Mouse (Mus musculus) heart, embryonic 12.5 days (tissue): ENCODE data around the gene Pde4d. TPM values are rescaled to one million over a fixed set of nuclear protein-coding genes. Genes with fewer than 3 reads are reported as not detected.

Source experiments
- ATAC-seq: fragments of 200-750 bp; cut with Nextera tagmentation; 2 replicates; pipeline ENCODE4 v1.8.0; 2017; ENCODE audit warnings: moderate TSS enrichment, moderate library complexity; ENCODE audit not compliant: insufficient number of reproducible peaks, low FRiP score
- H3K27ac ChIP-seq: fragments of 300-500 bp; sonication (generic); 2 replicates; pipeline ENCODE4 v1.5.1; 2016; ENCODE audit warnings: mild to moderate bottlenecking, moderate library complexity; ENCODE audit not compliant: poor library complexity, severe bottlenecking
- H3K27me3 ChIP-seq: fragments of 300-500 bp; sonication (generic); replicated peaks from 2 replicates; pipeline ENCODE4 v1.6.1; 2016; ENCODE audit warnings: mild to moderate bottlenecking, moderate library complexity
- H3K36me3 ChIP-seq: fragments of 300-500 bp; sonication (generic); 2 replicates; pipeline ENCODE4 v1.6.1; 2016; ENCODE audit warnings: mild to moderate bottlenecking, moderate library complexity
- H3K4me1 ChIP-seq: fragments of 300-500 bp; sonication (generic); replicated peaks from 2 replicates; pipeline ENCODE4 v1.6.1; 2016; ENCODE audit warnings: mild to moderate bottlenecking
- H3K4me2 ChIP-seq: fragments of 300-500 bp; sonication (generic); 2 replicates; pipeline ENCODE4 v1.6.1; 2016; ENCODE audit warnings: mild to moderate bottlenecking, moderate library complexity
- H3K4me3 ChIP-seq: fragments of 300-500 bp; sonication (generic); 2 replicates; pipeline ENCODE4 v1.5.1; 2016; ENCODE audit warnings: mild to moderate bottlenecking
- H3K9ac ChIP-seq: fragments of 300-500 bp; sonication (generic); 2 replicates; pipeline ENCODE4 v1.6.1; 2016; ENCODE audit warnings: mild to moderate bottlenecking, moderate library complexity
- H3K9me3 ChIP-seq: fragments of 300-500 bp; sonication (generic); replicated peaks from 2 replicates; pipeline ENCODE4 v1.6.1; 2016; ENCODE audit warnings: mild to moderate bottlenecking, moderate library complexity
- WGBS: fragments of 180-500 bp; shearing (Covaris S2); methylation state at CpG from one replicate; pipeline ENCODE4 v1.1.7; 2016; 5-methylcytosine and 5-hydroxymethylcytosine counted together
- polyA plus RNA-seq: library from polyadenylated mRNA; unstranded; fragments of >200 nt; fragmentation: Nextera tagmentation; extraction: Ambion mirVana; gene quantifications from 2 replicates; pipeline ENCODE4 v1.2.1, GENCODE M21; 2016

Gene Pde4d
- polyA plus RNA-seq, 1 experiment from 2014 or later: 34.2 TPM

- 94% methylated on average over 5 of the region's 5 CpGs for WGBS
- Histone ChIP-seq H3K4me1 (peaks cover 21% of the 10 kb centered on the region), H3K9ac (no peak overlapping the region), H3K27ac (no peak overlapping the region), H3K4me2 (no peak overlapping the region), H3K27me3 (no peaks in the 10 kb centered on the region), H3K9me3 (no peaks in the 10 kb centered on the region), H3K36me3 (no peaks in the 10 kb centered on the region), H3K4me3 (no peak overlapping the region)
- no peak for ATAC-seq
Measured at GRCm38 (mm10) chr13:109706579-109706978, 1256.8 kb downstream of the Pde4d start.

GRCm38 (mm10) chr13:109707154-109707553 is 1257.4 kb downstream of the Pde4d start:
- Histone ChIP-seq H3K9ac (no peak overlapping the region), H3K4me1 (peaks cover 21% of the 10 kb centered on the region), H3K27ac (no peak overlapping the region), H3K36me3 (no peaks in the 10 kb centered on the region), H3K27me3 (no peaks in the 10 kb centered on the region), H3K9me3 (no peaks in the 10 kb centered on the region), H3K4me3 (no peak overlapping the region), H3K4me2 (no peak overlapping the region)
- 90% methylated on average over 4 of the region's 4 CpGs for WGBS
- no peak for ATAC-seq

- no peak overlapping the region for H3K4me3 ChIP-seq
- H3K4me2 ChIP-seq: no peak overlapping the region
- ATAC-seq: no peak
- no peaks in the 10 kb centered on the region for H3K9me3 ChIP-seq
- no peaks in the 10 kb centered on the region for H3K27me3 ChIP-seq
- H3K4me1 ChIP-seq: peaks cover 16% of the 10 kb centered on the region
- WGBS: 52% methylated on average over 2 of the region's 2 CpGs
- H3K27ac ChIP-seq: no peak overlapping the region
- H3K9ac ChIP-seq: no peak overlapping the region
- H3K36me3 ChIP-seq: no peaks in the 10 kb centered on the region
Measured at GRCm38 (mm10) chr13:109708326-109708725, 1258.6 kb downstream of the Pde4d start.

GRCm38 (mm10) chr13:109714581-109714980 is 1264.8 kb downstream of the Pde4d start:
- Histone ChIP-seq H3K4me3 (no peak overlapping the region), H3K9me3 (no peaks in the 10 kb centered on the region), H3K27me3 (no peaks in the 10 kb centered on the region), H3K4me1 (peaks cover 11% of the 10 kb centered on the region), H3K36me3 (no peaks in the 10 kb centered on the region), H3K27ac (no peak overlapping the region), H3K9ac (no peak overlapping the region), H3K4me2 (no peak overlapping the region)
- ATAC-seq: no peak
- 91% methylated on average over 2 of the region's 2 CpGs for WGBS

- Histone ChIP-seq H3K4me3 (no peak overlapping the region), H3K9ac (no peak overlapping the region), H3K27ac (no peak overlapping the region), H3K9me3 (no peaks in the 10 kb centered on the region), H3K27me3 (no peaks in the 10 kb centered on the region), H3K4me1 (peaks cover 11% of the 10 kb centered on the region), H3K4me2 (no peak overlapping the region), H3K36me3 (no peaks in the 10 kb centered on the region)
- ATAC-seq: no peak
- WGBS: 50% methylated on average over 1 of the region's 1 CpGs
Measured at GRCm38 (mm10) chr13:109715321-109715720, 1265.6 kb downstream of the Pde4d start.

GRCm38 (mm10) chr13:109720127-109720713 is 1270.5 kb downstream of the Pde4d start:
- no peak overlapping the region for H3K4me3 ChIP-seq
- H3K36me3 ChIP-seq: no peaks in the 10 kb centered on the region
- 86% methylated on average over 2 of the region's 2 CpGs for WGBS
- no peaks in the 10 kb centered on the region for H3K27me3 ChIP-seq
- no peak for ATAC-seq
- no peak overlapping the region for H3K9ac ChIP-seq
- H3K4me2 ChIP-seq: no peak overlapping the region
- H3K4me1 ChIP-seq: peaks cover 17% of the 10 kb centered on the region
- no peaks in the 10 kb centered on the region for H3K9me3 ChIP-seq
- H3K27ac ChIP-seq: no peak overlapping the region

- H3K27ac ChIP-seq: no peak overlapping the region
Measured at GRCm38 (mm10) chr13:109722237-109723119, 1272.7 kb downstream of the Pde4d start.

GRCm38 (mm10) chr13:109727346-109727745 is 1277.6 kb downstream of the Pde4d start:
- Histone ChIP-seq H3K27me3 (no peaks in the 10 kb centered on the region), H3K4me3 (no peak overlapping the region), H3K36me3 (no peaks in the 10 kb centered on the region), H3K9ac (no peak overlapping the region), H3K27ac (no peak overlapping the region), H3K9me3 (no peaks in the 10 kb centered on the region), H3K4me1 (peaks cover 6% of the 10 kb centered on the region; the same call in 1 of the 2 replicates), H3K4me2 (no peak overlapping the region)
- 66% methylated on average over 5 of the region's 5 CpGs for WGBS
- no peak for ATAC-seq

More at GRCm38 (mm10) chr13:109722237-109723119, 1272.7 kb downstream of the Pde4d start:
- Histone ChIP-seq H3K36me3 (no peaks in the 10 kb centered on the region), H3K9ac (no peak overlapping the region), H3K4me1 (peaks cover 14% of the 10 kb centered on the region), H3K9me3 (no peaks in the 10 kb centered on the region), H3K27me3 (no peaks in the 10 kb centered on the region), H3K4me3 (no peak overlapping the region), H3K4me2 (no peak overlapping the region)
- 87% methylated on average over 6 of the region's 6 CpGs for WGBS
- no peak for ATAC-seq

- H3K4me2 ChIP-seq: no peak overlapping the region
- no peaks in the 10 kb centered on the region for H3K27me3 ChIP-seq
- H3K9ac ChIP-seq: no peak overlapping the region
- no peaks in the 10 kb centered on the region for H3K9me3 ChIP-seq
- H3K4me1 ChIP-seq: peaks cover 4% of the 10 kb centered on the region; the same call in 1 of the 2 replicates
- no peaks in the 10 kb centered on the region for H3K36me3 ChIP-seq
- no peak overlapping the region for H3K4me3 ChIP-seq
- no peak for ATAC-seq
- WGBS: 91% methylated on average over 4 of the region's 4 CpGs
- H3K27ac ChIP-seq: no peak overlapping the region
Measured at GRCm38 (mm10) chr13:109729612-109730011, 1279.9 kb downstream of the Pde4d start.

GRCm38 (mm10) chr13:109732655-109733376 is 1283.1 kb downstream of the Pde4d start:
- no peak overlapping the region for H3K4me3 ChIP-seq
- 70% methylated on average over 5 of the region's 5 CpGs for WGBS
- ATAC-seq: no peak
- peaks cover 6% of the 10 kb centered on the region for H3K4me1 ChIP-seq
- H3K4me2 ChIP-seq: no peak overlapping the region
- no peak overlapping the region for H3K27ac ChIP-seq
- H3K9me3 ChIP-seq: no peaks in the 10 kb centered on the region
- no peaks in the 10 kb centered on the region for H3K36me3 ChIP-seq
- H3K9ac ChIP-seq: no peak overlapping the region
- no peaks in the 10 kb centered on the region for H3K27me3 ChIP-seq
